Comparison of ENCODE assay signal across 9 mouse cellular contexts in the genomic region with DNA sequence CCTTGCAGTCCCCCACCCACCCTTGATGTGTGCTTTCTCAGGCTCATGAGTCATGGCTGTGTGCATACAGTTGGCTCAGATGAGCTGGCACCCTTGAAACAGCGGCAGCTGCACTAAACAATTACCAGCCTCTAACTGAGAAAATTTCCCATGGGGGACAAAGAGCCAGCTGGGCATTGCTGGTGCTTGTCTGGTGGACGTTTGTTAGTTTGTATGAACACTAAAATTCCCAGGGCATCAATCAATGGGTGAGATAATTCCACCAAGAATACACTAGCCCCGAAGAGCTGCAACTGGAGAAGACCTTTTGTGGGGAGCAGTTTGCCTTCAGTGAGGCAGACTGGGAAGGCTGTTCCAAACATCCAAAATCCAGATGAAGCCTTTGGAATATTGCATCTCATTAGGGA.
DNase-seq lines count a peak whose midpoint lies in the region; ATAC-seq lines count a peak whose summit lies in the region.
"Had no signal": no experiment of that assay in that cellular context is flagged by ENCODE, and none has a peak within 500 bp of the region (broad histone marks: within the 10 kb centered on the region; RNA-seq: fewer than 3 reads in every experiment).

No protein-coding gene starts in this region.

- H3K36me3 ChIP-seq in forebrain, embryonic 16.5 days (ENCODE audit: control insufficient read depth, insufficient read depth): no peaks in the 10 kb centered on the region
- no peaks in the 10 kb centered on the region for H3K36me3 ChIP-seq in neural tube, embryonic 12.5 days
- no peaks in the 10 kb centered on the region for H3K36me3 ChIP-seq in heart, embryonic 12.5 days

- peak; percentile 97 for ATAC-seq in forebrain, embryonic 16.5 days
- peak; percentile 96 for ATAC-seq in neural tube, embryonic 12.5 days (ENCODE audit: low FRiP score, low read depth)
- no peak for ATAC-seq in heart, embryonic 12.5 days (ENCODE audit: insufficient number of reproducible peaks, low FRiP score)

- WGBS in forebrain, embryonic 16.5 days: 5% methylated on average over 3 of the region's 3 CpGs
- WGBS in neural tube, embryonic 12.5 days: 22% methylated on average over 3 of the region's 3 CpGs
- WGBS in heart, embryonic 12.5 days: 56% methylated on average over 3 of the region's 3 CpGs

- no peaks in the 10 kb centered on the region for H3K27me3 ChIP-seq in forebrain, embryonic 16.5 days (replicated peaks; ENCODE audit: control insufficient read depth, insufficient read depth, low read length)
- no peaks in the 10 kb centered on the region for H3K27me3 ChIP-seq in neural tube, embryonic 12.5 days (replicated peaks)
- H3K27me3 ChIP-seq in heart, embryonic 12.5 days (replicated peaks): no peaks in the 10 kb centered on the region

- no peak overlapping the region for H3K9ac ChIP-seq in forebrain, embryonic 16.5 days (replicated peaks; ENCODE audit: low read depth, low read length)
- no peak overlapping the region for H3K9ac ChIP-seq in neural tube, embryonic 12.5 days
- H3K9ac ChIP-seq in heart, embryonic 12.5 days: no peak overlapping the region

- peak overlapping the region; percentile 74 for H3K27ac ChIP-seq in forebrain, embryonic 16.5 days (ENCODE audit: low read length)
- H3K27ac ChIP-seq in neural tube, embryonic 12.5 days: no peak overlapping the region
- H3K27ac ChIP-seq in heart, embryonic 12.5 days (ENCODE audit: poor library complexity, severe bottlenecking): no peak overlapping the region

- DNase-seq in brain, adult 2 months (ENCODE audit: low read depth, low spot score): peak; percentile 93
- peak; percentile 10 to 38 for DNase-seq in layer of hippocampus, postnatal 25 days (ENCODE audit: extremely low spot score in 1 of 2, low spot score in 1 of 2)
- DNase-seq in urinary bladder, postnatal 25 days (ENCODE audit: low spot score): no peak
- no peak for DNase-seq in cerebellum, adult 11-12 months
- no peak for DNase-seq in adrenal gland, postnatal 25 days
- DNase-seq: kidney, postnatal 10 days had no signal

- H3K4me1 ChIP-seq in forebrain, embryonic 16.5 days (replicated peaks; ENCODE audit: control insufficient read depth, insufficient read depth, low read length): peaks cover 11% of the 10 kb centered on the region
- no peaks in the 10 kb centered on the region; the same call in 1 of the 2 replicates for H3K4me1 ChIP-seq in neural tube, embryonic 12.5 days
- H3K4me1 ChIP-seq in heart, embryonic 12.5 days (replicated peaks): peaks cover 6% of the 10 kb centered on the region

- H3K4me2 ChIP-seq in forebrain, embryonic 16.5 days (ENCODE audit: low read length): peak overlapping the region; percentile 17; the same call in 1 of the 2 replicates
- no peak overlapping the region for H3K4me2 ChIP-seq in neural tube, embryonic 12.5 days (replicated peaks)
- no peak overlapping the region for H3K4me2 ChIP-seq in heart, embryonic 12.5 days

- no peaks in the 10 kb centered on the region for H3K9me3 ChIP-seq in forebrain, embryonic 16.5 days (ENCODE audit: control insufficient read depth, low read length)
- H3K9me3 ChIP-seq in neural tube, embryonic 12.5 days: no peaks in the 10 kb centered on the region
- no peaks in the 10 kb centered on the region for H3K9me3 ChIP-seq in heart, embryonic 12.5 days (replicated peaks)

- no peak overlapping the region for H3K4me3 ChIP-seq in forebrain, embryonic 16.5 days (replicated peaks; ENCODE audit: low read length)
- no peak overlapping the region for H3K4me3 ChIP-seq in neural tube, embryonic 12.5 days
- H3K4me3 ChIP-seq in heart, embryonic 12.5 days: no peak overlapping the region

Comparison
In these comparisons a context has a peak if more than half of its experiments do, and no peak if none do; other contexts are left out.
1. DNase-seq: peak in brain, adult 2 months (single experiment) and layer of hippocampus, postnatal 25 days (2 of 2); none in urinary bladder, postnatal 25 days (single experiment), cerebellum, adult 11-12 months (single experiment) and adrenal gland, postnatal 25 days (single experiment).